Mouse (Mus musculus) CH12.LX (cell line): Measurements from ENCODE around the gene Nenf. TPM values are rescaled to one million over a fixed set of nuclear protein-coding genes. Genes with fewer than 3 reads are reported as not detected.

Source experiments
- DNase-seq: peaks from one replicate; pipeline ENCODE4 v3.0.0-alpha.2; 2013; ENCODE audit errors: extremely low read depth
- H3K27ac ChIP-seq: 2 replicates; pipeline ENCODE4 v1.5.1; 2012; ENCODE audit warnings: low read depth, mild to moderate bottlenecking, control low read depth, moderate library complexity; ENCODE audit not compliant: insufficient read depth
- H3K27me3 ChIP-seq: replicated peaks from 2 replicates; pipeline ENCODE3; 2012; ENCODE audit warnings: inconsistent platforms
- H3K36me3 ChIP-seq, 2 experiments: replicated peaks in 1 of 2; 2 replicates each; pipeline versions ENCODE3 to v1.6.1; 2012; ENCODE audit warnings: inconsistent platforms in 1 of 2, low read length in 1 of 2, mild to moderate bottlenecking in 1 of 2, mixed read lengths in 1 of 2, moderate library complexity in 1 of 2; ENCODE audit not compliant: control insufficient read depth in 1 of 2, insufficient read depth in 1 of 2
- H3K4me1 ChIP-seq, 2 experiments: 2 replicates each; pipeline ENCODE4 v1.6.1; 2012; ENCODE audit warnings: inconsistent platforms in 1 of 2, moderate library complexity in 1 of 2; ENCODE audit not compliant: insufficient read depth in 2 of 2, control insufficient read depth in 1 of 2
- H3K4me2 ChIP-seq: 2 replicates; pipeline ENCODE4 v1.6.1; 2012; ENCODE audit warnings: low read depth, mild to moderate bottlenecking, control low read depth; ENCODE audit not compliant: poor library complexity, insufficient read depth, severe bottlenecking
- H3K4me3 ChIP-seq, 3 experiments: fragments of 150-350 bp in 1 of 3; sonication (generic) in 1 of 3; replicated peaks in 1 of 3; 2 replicates each; pipeline versions ENCODE3 to v1.5.1; 2011 to 2012; ENCODE audit warnings: low read depth in 2 of 3, low read length in 2 of 3, mild to moderate bottlenecking in 2 of 3, moderate library complexity in 2 of 3, control low read depth in 1 of 3, improper control_type of control experiment in 1 of 3, inconsistent platforms in 1 of 3, mixed read lengths in 1 of 3; ENCODE audit not compliant: poor library complexity in 1 of 3
- H3K79me2 ChIP-seq: replicated peaks from 2 replicates; pipeline ENCODE4 v1.6.1; 2012; ENCODE audit warnings: mild to moderate bottlenecking, moderate library complexity; ENCODE audit not compliant: control insufficient read depth, poor library complexity, insufficient read depth, severe bottlenecking; ENCODE audit errors: extremely low read depth
- H3K9ac ChIP-seq: 2 replicates; pipeline ENCODE4 v1.6.1; 2012; ENCODE audit warnings: low read depth, mild to moderate bottlenecking, control low read depth, moderate library complexity; ENCODE audit not compliant: insufficient read depth
- H3K9me3 ChIP-seq: replicated peaks from 2 replicates; pipeline ENCODE3; 2012; ENCODE audit warnings: low read length, inconsistent platforms, mixed read lengths
- BHLHE40 ChIP-seq: IDR thresholded peaks from 2 replicates; pipeline ENCODE4 v1.6.1; 2011; ENCODE audit warnings: mild to moderate bottlenecking, low read depth, low read length, improper control_type of control experiment
- CTCF ChIP-seq, 2 experiments: IDR thresholded peaks in 1 of 2; conservative IDR thresholded peaks in 1 of 2; 2 replicates each; pipeline ENCODE4 v1.5.1; 2011 to 2012; ENCODE audit warnings: low read depth in 2 of 2, low read length in 2 of 2, improper control_type of control experiment in 1 of 2, inconsistent platforms in 1 of 2, mild to moderate bottlenecking in 1 of 2, moderate library complexity in 1 of 2
- ELF1 ChIP-seq: IDR thresholded peaks from 2 replicates; pipeline ENCODE4 v1.6.1; 2014; ENCODE audit warnings: low read depth, mild to moderate bottlenecking, inconsistent platforms, low read length, improper control_type of control experiment
- EP300 ChIP-seq: IDR thresholded peaks from 2 replicates; pipeline ENCODE4 v1.6.1; 2011; ENCODE audit warnings: low read length, improper control_type of control experiment
- IRF4 ChIP-seq: IDR thresholded peaks from 2 replicates; pipeline ENCODE4 v1.6.1; 2014; ENCODE audit warnings: low read depth, mild to moderate bottlenecking, inconsistent platforms, low read length, improper control_type of control experiment
- JUN ChIP-seq: IDR thresholded peaks from 2 replicates; pipeline ENCODE4 v1.6.1; 2011; ENCODE audit warnings: low read depth, mild to moderate bottlenecking, low read length, improper control_type of control experiment, moderate library complexity; ENCODE audit not compliant: insufficient read depth
- JUND ChIP-seq: conservative IDR thresholded peaks from 2 replicates; pipeline ENCODE4 v1.6.1; 2011; ENCODE audit warnings: low read depth, low read length, improper control_type of control experiment
- KAT2A ChIP-seq: IDR thresholded peaks from 2 replicates; pipeline ENCODE4 v1.6.1; 2012; ENCODE audit warnings: low read length, improper control_type of control experiment, inconsistent platforms; ENCODE audit not compliant: insufficient replicate concordance
- MAFK ChIP-seq: IDR thresholded peaks from 2 replicates; pipeline ENCODE4 v1.6.1; 2011; ENCODE audit warnings: low read length, improper control_type of control experiment; ENCODE audit not compliant: insufficient replicate concordance
- MAX ChIP-seq: IDR thresholded peaks from 2 replicates; pipeline ENCODE4 v1.6.1; 2011; ENCODE audit warnings: low read length, improper control_type of control experiment
- MAZ ChIP-seq: IDR thresholded peaks from 2 replicates; pipeline ENCODE4 v1.6.1; 2012; ENCODE audit warnings: low read depth, mild to moderate bottlenecking, inconsistent platforms, low read length, improper control_type of control experiment, moderate library complexity
- MEF2A ChIP-seq: IDR thresholded peaks from 2 replicates; pipeline ENCODE4 v1.6.1; 2014; ENCODE audit warnings: low read depth, mild to moderate bottlenecking, inconsistent platforms, low read length, improper control_type of control experiment, borderline replicate concordance
- MYC ChIP-seq: IDR thresholded peaks from 2 replicates; pipeline ENCODE4 v1.6.1; 2011; ENCODE audit warnings: low read depth, mild to moderate bottlenecking, improper control_type of control experiment, low read length
- NELFE ChIP-seq: IDR thresholded peaks from 2 replicates; pipeline ENCODE4 v1.6.1; 2011; ENCODE audit warnings: low read depth, low read length, improper control_type of control experiment
- NRF1 ChIP-seq: IDR thresholded peaks from 2 replicates; pipeline ENCODE4 v1.6.1; 2014; ENCODE audit warnings: low read depth, mild to moderate bottlenecking, inconsistent platforms, low read length, improper control_type of control experiment, moderate library complexity
- POLR2A ChIP-seq: IDR thresholded peaks from 2 replicates; pipeline ENCODE4 v1.6.1; 2011; ENCODE audit warnings: low read depth, mild to moderate bottlenecking, improper control_type of control experiment, low read length
- POLR2AphosphoS2 ChIP-seq: IDR thresholded peaks from 2 replicates; pipeline ENCODE4 v1.6.1; 2011; ENCODE audit warnings: low read depth, low read length, improper control_type of control experiment
- RAD21 ChIP-seq: IDR thresholded peaks from 2 replicates; pipeline ENCODE4 v1.6.1; 2011; ENCODE audit warnings: low read depth, mild to moderate bottlenecking, low read length, improper control_type of control experiment, moderate library complexity
- RCOR1 ChIP-seq: conservative IDR thresholded peaks from 2 replicates; pipeline ENCODE4 v1.6.1; 2012; ENCODE audit warnings: low read depth, mild to moderate bottlenecking, inconsistent platforms, low read length, improper control_type of control experiment
- SIN3A ChIP-seq: IDR thresholded peaks from 2 replicates; pipeline ENCODE4 v1.6.1; 2012; ENCODE audit warnings: low read length, improper control_type of control experiment, inconsistent platforms
- SMC3 ChIP-seq: IDR thresholded peaks from 2 replicates; pipeline ENCODE4 v1.6.1; 2011; ENCODE audit warnings: low read depth, low read length, improper control_type of control experiment
- USF2 ChIP-seq: conservative IDR thresholded peaks from 2 replicates; pipeline ENCODE4 v1.6.1; 2011; ENCODE audit warnings: low read depth, low read length, improper control_type of control experiment
- ZC3H11A ChIP-seq: IDR thresholded peaks from 2 replicates; pipeline ENCODE4 v1.6.1; 2012; ENCODE audit warnings: low read depth, mild to moderate bottlenecking, inconsistent platforms, low read length, improper control_type of control experiment
- ZKSCAN1 ChIP-seq: IDR thresholded peaks from 2 replicates; pipeline ENCODE4 v1.6.1; 2012; ENCODE audit warnings: low read depth, inconsistent platforms, low read length, improper control_type of control experiment, borderline replicate concordance
- ZNF384 ChIP-seq: IDR thresholded peaks from 2 replicates; pipeline ENCODE4 v1.6.1; 2012; ENCODE audit warnings: low read depth, low read length, improper control_type of control experiment, inconsistent platforms
- dilution Hi-C: fragments of 300-500 bp; cut with MboI; formaldehyde crosslinking; loops from 2 replicates; pipeline ENCODE4 v1.14.3; 2020; ENCODE audit warnings: low sequenced_read_pairs; ENCODE audit not compliant: extremely low pct_unique_long_range_greater_than_20kb, extremely low pct_ligation_motif_present
- in situ Hi-C: fragments of 300-500 bp; cut with MboI; formaldehyde crosslinking; loops from 3 replicates; pipeline ENCODE4 v1.14.3; 2019; ENCODE audit warnings: low sequenced_read_pairs, low pct_ligation_motif_present, low pct_unique_long_range_greater_than_20kb, mixed read lengths
- polyA plus RNA-seq: library from polyadenylated mRNA; unstranded; fragments of >175 nt; gene quantifications from 2 replicates; pipeline ENCODE4 v1.2.1, GENCODE M21; 2012; ENCODE audit warnings: low read depth; ENCODE audit not compliant: insufficient read length
- total RNA-seq, 2 experiments: library from RNA; depleted of rRNA; stranded (reverse); fragments of 300-350 nt in 1 of 2; fragments of >200 nt in 1 of 2; gene quantifications; 2 replicates each; pipeline ENCODE4 v1.2.3; 2012 to 2014

The Nenf gene
- total and polyA plus RNA-seq, 3 experiments: 28.8 to 86.7 (median 43.8) TPM

DNA sequence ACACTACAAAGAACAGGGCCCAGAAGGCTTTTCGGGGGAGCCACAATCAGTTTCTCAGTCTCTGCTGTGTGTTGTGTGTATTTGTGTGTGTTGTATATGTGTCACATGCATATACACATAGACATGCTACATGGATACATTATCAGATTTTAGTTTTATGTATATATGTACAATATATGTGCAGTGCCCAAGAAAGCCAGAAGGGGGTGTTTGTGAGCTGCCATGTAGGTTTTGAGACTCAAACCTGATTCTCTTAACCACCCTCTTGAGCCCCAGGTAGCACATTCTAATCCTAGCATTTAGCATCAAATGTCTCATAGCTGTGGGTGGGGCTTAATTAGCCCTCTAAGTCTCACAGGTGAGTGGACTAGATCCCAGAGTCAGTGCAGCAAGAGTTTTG is 35.7 kb downstream of the Nenf start:
- TF ChIP-seq SMC3: peak; percentile 24; the same call in 1 of the 2 replicates
- TF ChIP-seq CTCF (conservative IDR thresholded peaks at IDR 0.05 in 1 of 2, IDR thresholded peaks at IDR 0.05 in 1 of 2; ENCODE audit: low read depth in 2 of 2, low read length in 2 of 2): peak; percentile 22 to 51; a peak in 3 of 4 replicates
- TF ChIP-seq ZKSCAN1: no peak
- no peak for TF ChIP-seq MAX
- TF ChIP-seq RAD21: peak; percentile 38
- Histone ChIP-seq H3K4me3 (no peak overlapping the region), H3K4me2 (no peak overlapping the region), H3K79me2 (no peaks in the 10 kb centered on the region), H3K4me1 (peaks cover 33 to 69% of the 10 kb centered on the region in 2 experiments), H3K9ac (no peak overlapping the region), H3K27me3 (no peaks in the 10 kb centered on the region), H3K36me3 (no peaks in the 10 kb centered on the region), H3K9me3 (peaks cover 4% of the 10 kb centered on the region), H3K27ac (no peak overlapping the region)
- dilution Hi-C loops: no loop called here
- in situ Hi-C loops: loop anchor here (5.0 to 10.0 kb wide), 3 partner anchors 100 to 328 kb away; no protein-coding TSS in a partner anchor
- no peak for DNase-seq

DNA sequence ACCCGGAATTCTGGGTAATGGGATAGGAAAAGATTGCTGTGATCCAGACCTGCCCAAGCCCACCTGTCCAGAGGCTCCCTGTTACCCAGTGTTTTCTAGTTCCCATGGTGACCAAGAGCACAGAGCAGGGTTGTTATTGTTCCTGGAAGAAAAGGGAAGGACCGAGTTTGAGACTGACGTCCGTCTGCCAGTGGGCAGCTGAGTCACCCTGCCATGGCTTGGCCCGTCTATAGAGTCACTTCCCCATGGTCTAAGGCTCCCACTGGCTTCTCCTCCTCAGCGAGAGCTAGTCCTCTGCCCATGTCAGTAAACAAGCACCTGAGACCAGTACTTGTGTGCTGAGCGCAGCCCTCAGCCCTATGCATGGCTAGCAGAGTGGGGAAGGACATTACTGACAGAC is 36.8 kb downstream of the Nenf start:
- H3K9me3 ChIP-seq: peaks cover 4% of the 10 kb centered on the region
- H3K79me2 ChIP-seq: no peaks in the 10 kb centered on the region
- H3K4me3 ChIP-seq: no peak overlapping the region
- no peaks in the 10 kb centered on the region for H3K27me3 ChIP-seq
- TF ChIP-seq IRF4 (no peak), CTCF (conservative IDR thresholded peaks at IDR 0.05 in 1 of 2, IDR thresholded peaks at IDR 0.05 in 1 of 2; ENCODE audit: low read depth in 2 of 2, low read length in 2 of 2) (no peak), SMC3 (no peak), KAT2A (no peak)
- dilution Hi-C loops (no loop called here), in situ Hi-C loops (loop anchor here (5.0 to 10.0 kb wide), 3 partner anchors 99 to 326 kb away; no protein-coding TSS in a partner anchor)
- no peaks in the 10 kb centered on the region for H3K36me3 ChIP-seq
- H3K27ac ChIP-seq: no peak overlapping the region
- H3K4me2 ChIP-seq: no peak overlapping the region
- H3K4me1 ChIP-seq: peaks cover 40 to 74% of the 10 kb centered on the region in 2 experiments
- H3K9ac ChIP-seq: no peak overlapping the region
- DNase-seq: no peak

DNA sequence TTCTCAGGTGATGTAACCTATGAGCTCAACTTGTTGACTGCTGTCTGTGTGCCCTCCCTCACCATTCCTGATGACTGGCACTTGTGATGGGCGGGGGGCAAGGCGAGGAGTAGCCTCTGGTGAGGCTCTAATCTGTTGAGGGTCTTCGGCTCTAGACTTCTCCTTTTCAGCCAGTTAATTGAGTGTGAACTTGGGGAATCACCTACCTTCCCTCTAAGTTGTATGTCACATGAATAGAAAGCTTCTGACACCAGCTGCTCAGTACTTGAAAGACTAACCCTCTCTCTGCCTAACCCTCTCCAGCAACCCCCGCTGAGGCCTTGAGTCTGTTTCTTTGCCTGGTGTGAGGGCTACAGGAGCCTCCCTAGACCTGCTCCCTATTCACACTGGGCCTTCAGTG is 39.7 kb downstream of the Nenf start:
- peak overlapping the region in 1 of 3 experiments; percentile 12 for H3K4me3 ChIP-seq
- in situ Hi-C loops (no loop called here), dilution Hi-C loops (no loop called here)
- no peaks in the 10 kb centered on the region for H3K9me3 ChIP-seq
- H3K27ac ChIP-seq: peak overlapping the region; percentile 93
- H3K9ac ChIP-seq: peak overlapping the region; percentile 31; the same call in 1 of the 2 replicates
- H3K4me1 ChIP-seq: peaks cover 45 to 87% of the 10 kb centered on the region in 2 experiments
- H3K36me3 ChIP-seq: no peaks in the 10 kb centered on the region
- no peaks in the 10 kb centered on the region for H3K27me3 ChIP-seq
- DNase-seq: peak; percentile 71
- H3K79me2 ChIP-seq: no peaks in the 10 kb centered on the region
- H3K4me2 ChIP-seq: peak overlapping the region; percentile 25; the same call in 1 of the 2 replicates
- TF ChIP-seq RAD21 (no peak), CTCF (conservative IDR thresholded peaks at IDR 0.05 in 1 of 2, IDR thresholded peaks at IDR 0.05 in 1 of 2; ENCODE audit: low read depth in 2 of 2, low read length in 2 of 2) (no peak), BHLHE40 (no peak; the same call in 1 of the 2 replicates), MYC (peak; percentile 69; the same call in 1 of the 2 replicates), RCOR1 (no peak; the same call in 1 of the 2 replicates), EP300 (peak; percentile 62), ZC3H11A (no peak), SIN3A (no peak), POLR2AphosphoS2 (no peak), NELFE (no peak), ELF1 (no peak), MEF2A (0 out of 2 replicates have a peak, but pooled peaks have one; percentile 20), JUN (peak; percentile 11; the same call in 1 of the 2 replicates), MAZ (0 out of 2 replicates have a peak, but pooled peaks have one; percentile 20), POLR2A (no peak), JUND (no peak), USF2 (no peak), NRF1 (no peak), ZNF384 (no peak), MAFK (0 out of 2 replicates have a peak, but pooled peaks have one; percentile 20), KAT2A (0 out of 2 replicates have a peak, but pooled peaks have one; percentile 29)
